Mouse (Mus musculus) intestine, embryonic 16.5 days (tissue): ENCODE measurements around the gene Ric1. TPM values are rescaled to one million over a fixed set of nuclear protein-coding genes. Genes with fewer than 3 reads are reported as not detected.
A peak's percentile ranks its signal among the peaks of the same experiment; 100 is the strongest.

Experiments
- ATAC-seq: fragments of 200-750 bp; cut with Nextera tagmentation; 2 replicates; pipeline ENCODE4 v1.8.0; 2017; ENCODE audit warnings: moderate TSS enrichment, moderate library complexity
- H3K27ac ChIP-seq: fragments of 300-500 bp; sonication (generic); 2 replicates; pipeline ENCODE4 v1.5.1; 2014; ENCODE audit warnings: mild to moderate bottlenecking, low read length
- H3K27me3 ChIP-seq: fragments of 300-500 bp; sonication (generic); replicated peaks from 2 replicates; pipeline ENCODE4 v1.6.1; 2014; ENCODE audit warnings: low read length, control low read depth, mixed read lengths; ENCODE audit not compliant: control insufficient read depth, insufficient read depth
- H3K36me3 ChIP-seq: fragments of 300-500 bp; sonication (generic); 2 replicates; pipeline ENCODE4 v1.6.1; 2014; ENCODE audit warnings: low read length, control low read depth; ENCODE audit not compliant: control insufficient read depth, insufficient read depth
- H3K4me1 ChIP-seq: fragments of 300-500 bp; sonication (generic); 2 replicates; pipeline ENCODE4 v1.6.1; 2014; ENCODE audit warnings: low read length, control low read depth, mixed read lengths; ENCODE audit not compliant: control insufficient read depth, insufficient read depth
- H3K4me2 ChIP-seq: fragments of 300-500 bp; sonication (generic); 2 replicates; pipeline ENCODE4 v1.6.1; 2014; ENCODE audit warnings: low read depth, low read length, control low read depth
- H3K4me3 ChIP-seq: fragments of 300-500 bp; sonication (generic); 2 replicates; pipeline ENCODE4 v1.5.1; 2014; ENCODE audit warnings: mild to moderate bottlenecking, low read length
- H3K9ac ChIP-seq: fragments of 300-500 bp; sonication (generic); 2 replicates; pipeline ENCODE4 v1.6.1; 2014; ENCODE audit warnings: low read depth, low read length
- H3K9me3 ChIP-seq: fragments of 300-500 bp; sonication (generic); 2 replicates; pipeline ENCODE4 v1.6.1; 2016; ENCODE audit warnings: low read length, control low read depth; ENCODE audit not compliant: control insufficient read depth
- WGBS: fragments of 180-500 bp; shearing (Covaris S2); extraction: QIAGEN DNeasy Blood & Tissue Kit; methylation state at CpG from one replicate; pipeline ENCODE4 v1.1.7; 2014; 5-methylcytosine and 5-hydroxymethylcytosine counted together
- polyA plus RNA-seq: library from polyadenylated mRNA; unstranded; fragments of >200 nt; fragmentation: Nextera tagmentation; extraction: Ambion mirVana; gene quantifications from 2 replicates; pipeline ENCODE4 v1.2.1, GENCODE M21; 2015

Gene Ric1
- polyA plus RNA-seq, 1 experiment from 2014 or later, result 8.0 TPM

- H3K27me3 ChIP-seq, result no peaks in the 10 kb centered on the region
- no peak overlapping the region for H3K4me2 ChIP-seq
- H3K36me3 ChIP-seq, result no peaks in the 10 kb centered on the region
- H3K9ac ChIP-seq, result no peak overlapping the region
- H3K27ac ChIP-seq, result no peak overlapping the region
- no peaks in the 10 kb centered on the region for H3K9me3 ChIP-seq
- no peak for ATAC-seq
- 82% methylated on average over 4 of the region's 4 CpGs for WGBS
- no peak overlapping the region for H3K4me3 ChIP-seq
- peaks cover 9% of the 10 kb centered on the region for H3K4me1 ChIP-seq
Observed at GRCm38 (mm10) chr19:29494454-29494853, 27.6 kb upstream of the Ric1 start.

GRCm38 (mm10) chr19:29496001-29496597, 26.0 kb upstream of the Ric1 start:
- 75% methylated on average over 6 of the region's 6 CpGs for WGBS
- no peak for ATAC-seq
- H3K27me3 ChIP-seq, result no peaks in the 10 kb centered on the region
- peaks cover 12% of the 10 kb centered on the region for H3K4me1 ChIP-seq
- H3K9me3 ChIP-seq, result no peaks in the 10 kb centered on the region
- no peak overlapping the region for H3K9ac ChIP-seq
- peak overlapping the region; percentile 31 for H3K27ac ChIP-seq
- H3K4me3 ChIP-seq, result no peak overlapping the region
- no peaks in the 10 kb centered on the region for H3K36me3 ChIP-seq
- no peak overlapping the region for H3K4me2 ChIP-seq

- peak; percentile 74 for ATAC-seq
- Histone ChIP-seq H3K27ac (peak overlapping the region; percentile 31; the same call in 1 of the 2 replicates), H3K9me3 (no peaks in the 10 kb centered on the region), H3K9ac (no peak overlapping the region), H3K4me3 (no peak overlapping the region), H3K36me3 (no peaks in the 10 kb centered on the region), H3K4me2 (no peak overlapping the region), H3K27me3 (no peaks in the 10 kb centered on the region), H3K4me1 (peaks cover 14% of the 10 kb centered on the region)
- 66% methylated on average over 7 of the region's 7 CpGs for WGBS
Observed at GRCm38 (mm10) chr19:29496786-29497557, 25.1 kb upstream of the Ric1 start.

GRCm38 (mm10) chr19:29497874-29498273, 24.2 kb upstream of the Ric1 start:
- no peak for ATAC-seq
- no peaks in the 10 kb centered on the region for H3K36me3 ChIP-seq
- H3K9ac ChIP-seq, result no peak overlapping the region
- H3K4me1 ChIP-seq, result peaks cover 14% of the 10 kb centered on the region
- H3K4me2 ChIP-seq, result no peak overlapping the region
- H3K27me3 ChIP-seq, result no peaks in the 10 kb centered on the region
- no peak overlapping the region for H3K27ac ChIP-seq
- no peak overlapping the region for H3K4me3 ChIP-seq
- WGBS, result 69% methylated on average over 7 of the region's 7 CpGs
- no peaks in the 10 kb centered on the region for H3K9me3 ChIP-seq

- Histone ChIP-seq H3K27me3 (no peaks in the 10 kb centered on the region), H3K4me2 (no peak overlapping the region), H3K27ac (peak overlapping the region; percentile 66), H3K4me1 (peaks cover 14% of the 10 kb centered on the region), H3K4me3 (no peak overlapping the region), H3K9me3 (no peaks in the 10 kb centered on the region), H3K36me3 (no peaks in the 10 kb centered on the region), H3K9ac (peak overlapping the region; percentile 19; the same call in 1 of the 2 replicates)
- no peak for ATAC-seq
- WGBS, result 65% methylated on average over 6 of the region's 6 CpGs
Observed at GRCm38 (mm10) chr19:29498842-29499456, 23.1 kb upstream of the Ric1 start.

- Histone ChIP-seq H3K27me3 (no peaks in the 10 kb centered on the region), H3K9me3 (no peaks in the 10 kb centered on the region), H3K4me3 (no peak overlapping the region), H3K4me1 (peaks cover 14% of the 10 kb centered on the region), H3K36me3 (no peaks in the 10 kb centered on the region), H3K9ac (no peak overlapping the region), H3K4me2 (no peak overlapping the region), H3K27ac (no peak overlapping the region)
- WGBS, result 74% methylated on average over 1 of the region's 1 CpGs
- ATAC-seq, result no peak
Observed at GRCm38 (mm10) chr19:29500333-29500732, 21.7 kb upstream of the Ric1 start.

- peak overlapping the region; percentile 50 for H3K9ac ChIP-seq
Observed at GRCm38 (mm10) chr19:29501106-29501505, 21.0 kb upstream of the Ric1 start.

GRCm38 (mm10) chr19:29501507-29501906, 20.6 kb upstream of the Ric1 start:
- Histone ChIP-seq H3K27ac (peak overlapping the region; percentile 39; the same call in 1 of the 2 replicates), H3K9ac (no peak overlapping the region), H3K27me3 (no peaks in the 10 kb centered on the region), H3K36me3 (no peaks in the 10 kb centered on the region), H3K4me2 (peak overlapping the region; percentile 43), H3K4me3 (peak overlapping the region; percentile 21), H3K4me1 (peaks cover 8% of the 10 kb centered on the region), H3K9me3 (no peaks in the 10 kb centered on the region)
- ATAC-seq, result no peak; the same call in 1 of the 2 replicates
- WGBS, result 8% methylated on average over 6 of the region's 6 CpGs

More at GRCm38 (mm10) chr19:29501106-29501505, 21.0 kb upstream of the Ric1 start:
- 45% methylated on average over 11 of the region's 11 CpGs for WGBS
- Histone ChIP-seq H3K9me3 (no peaks in the 10 kb centered on the region), H3K27ac (peak overlapping the region; percentile 39), H3K4me2 (peak overlapping the region; percentile 43), H3K4me1 (peaks cover 12% of the 10 kb centered on the region), H3K27me3 (no peaks in the 10 kb centered on the region), H3K4me3 (peak overlapping the region; percentile 21), H3K36me3 (no peaks in the 10 kb centered on the region)
- ATAC-seq, result peak; percentile 41; the same call in 1 of the 2 replicates

GRCm38 (mm10) chr19:29504131-29504530, 18.0 kb upstream of the Ric1 start:
- no peaks in the 10 kb centered on the region for H3K27me3 ChIP-seq
- no peak overlapping the region for H3K4me3 ChIP-seq
- H3K9ac ChIP-seq, result no peak overlapping the region
- WGBS, result 90% methylated on average over 2 of the region's 2 CpGs
- H3K36me3 ChIP-seq, result no peaks in the 10 kb centered on the region
- no peak overlapping the region for H3K27ac ChIP-seq
- peaks cover 5% of the 10 kb centered on the region for H3K4me1 ChIP-seq
- no peak for ATAC-seq
- no peaks in the 10 kb centered on the region for H3K9me3 ChIP-seq
- H3K4me2 ChIP-seq, result no peak overlapping the region
